Mouse (Mus musculus): ENCODE measurements around the gene Nupl1.

DNA sequence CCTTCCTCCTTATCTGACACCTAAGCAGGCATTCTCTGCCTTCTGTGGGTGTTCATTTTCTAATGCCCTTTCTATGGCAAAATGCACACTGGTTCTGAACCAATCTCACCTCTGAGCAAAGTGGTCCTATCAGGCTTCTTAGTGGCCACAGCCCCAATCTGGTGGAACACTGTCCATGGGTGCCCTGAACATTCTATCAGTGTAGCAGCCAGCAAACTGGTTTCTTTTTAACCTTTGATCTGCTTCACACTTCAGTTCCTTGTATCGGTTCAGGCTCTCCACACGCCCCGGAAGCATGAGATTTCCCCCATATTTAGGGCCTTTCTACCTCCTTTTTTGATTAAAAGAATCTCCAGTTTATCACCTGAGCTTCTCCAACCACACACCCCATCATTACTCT, 36.2 kb downstream of the Nupl1 start:
- TF ChIP-seq CTCF (IDR thresholded peaks at IDR 0.05; ENCODE audit: control insufficient read depth, insufficient read depth, low read length) = no peak
- no peak for TF ChIP-seq POLR2A (IDR thresholded peaks at IDR 0.05; ENCODE audit: borderline replicate concordance, control insufficient read depth, low read depth, low read length)
